Mouse (Mus musculus): Measurements from ENCODE around the gene C130074G19Rik.

DNA sequence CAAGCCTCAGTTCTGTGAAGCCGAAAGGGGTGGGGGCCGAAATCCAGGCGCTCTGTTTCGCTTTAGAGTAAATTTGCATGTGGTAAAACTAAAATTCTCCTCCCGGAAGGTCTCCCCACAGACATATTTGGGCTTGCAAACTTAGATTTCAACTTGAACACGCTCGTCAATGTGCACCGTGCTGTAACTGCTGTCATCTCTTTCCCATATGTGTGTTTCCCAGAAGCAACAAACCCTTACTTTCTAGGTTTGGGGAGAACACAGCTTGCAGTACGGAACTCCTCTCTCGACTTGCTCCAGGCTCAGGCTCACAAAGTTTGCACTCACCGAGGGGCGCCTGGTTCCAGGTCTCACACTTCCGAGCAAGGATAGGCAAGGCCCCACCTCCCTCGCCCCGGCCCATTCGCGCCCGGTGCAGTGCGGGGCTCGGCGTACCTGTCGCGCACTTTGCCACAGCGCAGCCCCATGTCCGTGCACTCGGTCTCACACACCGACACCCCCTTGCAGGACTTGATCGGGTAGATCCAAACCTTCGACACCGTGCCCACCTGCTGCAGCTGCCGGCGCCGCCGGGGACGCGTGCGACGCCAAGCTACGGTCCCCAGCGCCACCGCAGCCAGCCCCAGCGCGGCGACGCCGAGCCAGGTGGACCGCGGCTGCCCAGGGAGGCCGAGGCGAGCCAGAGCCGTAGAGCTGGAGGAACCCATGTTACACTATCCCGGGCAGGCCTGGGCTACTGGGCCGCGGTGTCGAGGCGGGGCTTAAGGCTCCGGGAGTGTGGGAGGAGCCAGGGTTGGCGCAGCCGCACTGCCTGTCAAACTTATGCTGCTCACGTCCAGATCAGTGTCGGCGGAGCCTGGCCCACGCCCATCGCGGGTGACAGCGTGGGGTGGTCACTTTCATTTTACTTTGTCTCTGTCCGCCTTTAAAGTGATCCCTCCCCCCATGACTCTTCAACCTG lies 37.6 kb downstream of the C130074G19Rik start:
- TF ChIP-seq CTCF (IDR thresholded peaks at IDR 0.05; ENCODE audit: low read depth, low read length), result no peak
- no peak for TF ChIP-seq POLR2AphosphoS5 (IDR thresholded peaks at IDR 0.05; ENCODE audit: insufficient replicate concordance, low read depth, low read length)
- TF ChIP-seq TAL1 (conservative IDR thresholded peaks at IDR 0.05; ENCODE audit: low read depth, low read length), result no peak
- TF ChIP-seq GATA1 (IDR thresholded peaks at IDR 0.05; ENCODE audit: borderline replicate concordance, low read length), result no peak
- TF ChIP-seq GATA2 (IDR thresholded peaks at IDR 0.05; ENCODE audit: borderline replicate concordance, low read depth, low read length), result no peak
